Mouse (Mus musculus): Measurements from ENCODE around the gene Rsl1. TPM values are rescaled to one million over a fixed set of nuclear protein-coding genes. Genes with fewer than 3 reads are reported as not detected.
"Not testable (repeated sequence)": the region's sequence is repeated elsewhere in the genome, so short reads cannot be mapped to it uniquely, and the experiment has no call there.

Gene Rsl1
- polyA plus RNA-seq (2016; fragmentation: Nextera tagmentation; extraction: Ambion mirVana), result 6.2 and 7.1 TPM in 2 replicates

GRCm38 (mm10) chr13:67172991-67173722 is at the start of gene Rsl1:
Rsl1 (plus strand) TSS chr13:67173182.
- H3K27ac ChIP-seq; H3K27me3 ChIP-seq; H3K9me3 ChIP-seq (replicated peaks); H3K4me1 ChIP-seq: not testable (repeated sequence)
- H3K4me2 ChIP-seq (replicated peaks), result peak within 1 kb of the TSS; percentile 65
- peak within 1 kb of the TSS; percentile 57 for H3K9ac ChIP-seq
- 1% methylated on average over 17 of the region's 17 CpGs for WGBS
- peak within 1 kb of the TSS; percentile 64 for H3K4me3 ChIP-seq
- peaks cover 12% of the 10 kb centered on the region; the same call in 1 of the 2 replicates for H3K36me3 ChIP-seq
- peak; percentile 98 for ATAC-seq (ENCODE audit: low FRiP score)

GRCm38 (mm10) chr13:67124460-67124859 is 48.5 kb upstream of the Rsl1 start:
- Histone ChIP-seq H3K36me3 (no peaks in the 10 kb centered on the region), H3K4me2 (replicated peaks) (no peak overlapping the region), H3K9ac (no peak overlapping the region), H3K27me3 (no peaks in the 10 kb centered on the region), H3K27ac (no peak overlapping the region), H3K4me1 (peaks cover 7% of the 10 kb centered on the region), H3K9me3 (replicated peaks) (no peaks in the 10 kb centered on the region), H3K4me3 (no peak overlapping the region)
- 88% methylated on average over 1 of the region's 1 CpGs for WGBS
- ATAC-seq (ENCODE audit: low FRiP score), result no peak

GRCm38 (mm10) chr13:67127507-67127906 is 45.5 kb upstream of the Rsl1 start:
- WGBS, result 80% methylated on average over 10 of the region's 10 CpGs
- not testable (repeated sequence) for H3K27ac ChIP-seq; H3K4me1 ChIP-seq; H3K36me3 ChIP-seq; H3K9me3 ChIP-seq (replicated peaks); H3K9ac ChIP-seq; H3K27me3 ChIP-seq; H3K4me3 ChIP-seq
- H3K4me2 ChIP-seq (replicated peaks), result peak overlapping the region; percentile 65
- peak; percentile 18 for ATAC-seq (ENCODE audit: low FRiP score)

GRCm38 (mm10) chr13:67128038-67128721 is 44.8 kb upstream of the Rsl1 start:
- Histone ChIP-seq H3K9me3 (replicated peaks) (no peaks in the 10 kb centered on the region), H3K27ac (peak overlapping the region; percentile 69), H3K4me1 (peaks cover 7% of the 10 kb centered on the region), H3K4me3 (peak overlapping the region; percentile 54), H3K27me3 (no peaks in the 10 kb centered on the region), H3K36me3 (no peaks in the 10 kb centered on the region), H3K9ac (peak overlapping the region; percentile 64), H3K4me2 (replicated peaks) (peak overlapping the region; percentile 65)
- peak; percentile 98 for ATAC-seq (ENCODE audit: low FRiP score)
- WGBS, result under 1% methylated on average over 18 of the region's 18 CpGs

- H3K27ac ChIP-seq; H3K36me3 ChIP-seq; H3K4me2 ChIP-seq (replicated peaks); H3K4me1 ChIP-seq; H3K4me3 ChIP-seq; H3K9ac ChIP-seq; H3K9me3 ChIP-seq (replicated peaks); H3K27me3 ChIP-seq; ATAC-seq (ENCODE audit: low FRiP score): not testable (repeated sequence)
- WGBS, result 72% methylated on average over 4 of the region's 4 CpGs
These were observed 6.9 kb upstream of the Rsl1 start for GRCm38 (mm10) chr13:67166122-67166521.

GRCm38 (mm10) chr13:67173723-67174055 is 707 bp downstream of the Rsl1 start:
- peaks cover 3% of the 10 kb centered on the region; the same call in 1 of the 2 replicates for H3K4me1 ChIP-seq
- peak overlapping the region; percentile 57 for H3K9ac ChIP-seq
- H3K27me3 ChIP-seq, result no peaks in the 10 kb centered on the region
- H3K27ac ChIP-seq, result no peak overlapping the region
- ATAC-seq (ENCODE audit: low FRiP score), result no peak
- peak overlapping the region; percentile 65 for H3K4me2 ChIP-seq (replicated peaks)
- H3K9me3 ChIP-seq (replicated peaks), result no peaks in the 10 kb centered on the region
- H3K4me3 ChIP-seq, result peak overlapping the region; percentile 64
- 29% methylated on average over 5 of the region's 5 CpGs for WGBS
- peaks cover 12% of the 10 kb centered on the region; the same call in 1 of the 2 replicates for H3K36me3 ChIP-seq

- Histone ChIP-seq H3K27me3 (no peaks in the 10 kb centered on the region), H3K9me3 (replicated peaks) (no peaks in the 10 kb centered on the region), H3K4me1 (no peaks in the 10 kb centered on the region), H3K9ac (peak within 1 kb of the TSS; percentile 69), H3K4me3 (peak within 1 kb of the TSS; percentile 60), H3K27ac (no peak within 1 kb of the TSS), H3K4me2 (replicated peaks) (peak within 1 kb of the TSS; percentile 64), H3K36me3 (no peaks in the 10 kb centered on the region)
- 3% methylated on average over 13 of the region's 13 CpGs for WGBS
- ATAC-seq (ENCODE audit: low FRiP score), result peak; percentile 92
These were observed 21.4 kb downstream of the Rsl1 start, which contains the start of gene Zfp455 for GRCm38 (mm10) chr13:67194340-67194894. Zfp455 (plus strand) TSS chr13:67194506.

GRCm38 (mm10) chr13:67201656-67202055 is 28.7 kb downstream of the Rsl1 start:
- no peak overlapping the region for H3K9ac ChIP-seq
- H3K4me1 ChIP-seq, result no peaks in the 10 kb centered on the region
- no peaks in the 10 kb centered on the region for H3K27me3 ChIP-seq
- H3K4me2 ChIP-seq (replicated peaks), result no peak overlapping the region
- H3K4me3 ChIP-seq, result no peak overlapping the region
- ATAC-seq (ENCODE audit: low FRiP score), result no peak
- no peaks in the 10 kb centered on the region for H3K36me3 ChIP-seq
- WGBS, result 76% methylated on average over 3 of the region's 3 CpGs
- H3K27ac ChIP-seq, result no peak overlapping the region
- no peaks in the 10 kb centered on the region for H3K9me3 ChIP-seq (replicated peaks)

- no peaks in the 10 kb centered on the region for H3K36me3 ChIP-seq
- no peak overlapping the region for H3K4me2 ChIP-seq (replicated peaks)
- no peak overlapping the region for H3K9ac ChIP-seq
- H3K4me1 ChIP-seq, result no peaks in the 10 kb centered on the region
- no peaks in the 10 kb centered on the region for H3K9me3 ChIP-seq (replicated peaks)
- WGBS, result 52% methylated on average over 4 of the region's 4 CpGs
- H3K4me3 ChIP-seq, result no peak overlapping the region
- no peak for ATAC-seq (ENCODE audit: low FRiP score)
- no peaks in the 10 kb centered on the region for H3K27me3 ChIP-seq
- no peak overlapping the region for H3K27ac ChIP-seq
These were observed 41.1 kb downstream of the Rsl1 start for GRCm38 (mm10) chr13:67214015-67214607.

Other genes starting within 250 kb of the Rsl1 start
- gene Zfp712, start 112.0 kb upstream of the Rsl1 start, polyA plus RNA-seq (2016; fragmentation: Nextera tagmentation; extraction: Ambion mirVana), result 5.5 and 6.2 TPM in 2 replicates
- gene Zfp708, start 75.2 kb upstream of the Rsl1 start, polyA plus RNA-seq (2016; fragmentation: Nextera tagmentation; extraction: Ambion mirVana), result 7.8 and 8.3 TPM in 2 replicates
- gene Gm28557, start 64.6 kb upstream of the Rsl1 start, polyA plus RNA-seq (2016; fragmentation: Nextera tagmentation; extraction: Ambion mirVana), result 2.2 TPM in 2 replicates
- 0.15 TPM in 1 of 2 replicates, not detected in the other for gene Rslcan18, start 56.9 kb upstream of the Rsl1 start, polyA plus RNA-seq (2016; fragmentation: Nextera tagmentation; extraction: Ambion mirVana)
- gene Zfp759, start 51.5 kb upstream of the Rsl1 start, polyA plus RNA-seq (2016; fragmentation: Nextera tagmentation; extraction: Ambion mirVana), result 2.4 and 3.4 TPM in 2 replicates
- gene Zfp455, start 21.3 kb downstream of the Rsl1 start, polyA plus RNA-seq (2016; fragmentation: Nextera tagmentation; extraction: Ambion mirVana), result 1.4 and 1.8 TPM in 2 replicates
- 3.8 and 4.6 TPM in 2 replicates for gene Zfp458, start 105.3 kb downstream of the Rsl1 start, polyA plus RNA-seq (2016; fragmentation: Nextera tagmentation; extraction: Ambion mirVana)
- gene Zfp457, start 133.3 kb downstream of the Rsl1 start, polyA plus RNA-seq (2016; fragmentation: Nextera tagmentation; extraction: Ambion mirVana), result 0.50 and 0.85 TPM in 2 replicates
- 1.7 and 1.8 TPM in 2 replicates for gene Zfp595, start 159.4 kb downstream of the Rsl1 start, polyA plus RNA-seq (2016; fragmentation: Nextera tagmentation; extraction: Ambion mirVana)
- gene Gm28044, start 187.4 kb downstream of the Rsl1 start, polyA plus RNA-seq (2016; fragmentation: Nextera tagmentation; extraction: Ambion mirVana), result not detected in 2 replicates
- 0.72 and 0.98 TPM in 2 replicates for gene Zfp953, start 187.4 kb downstream of the Rsl1 start, polyA plus RNA-seq (2016; fragmentation: Nextera tagmentation; extraction: Ambion mirVana)
- not detected in 2 replicates for gene Gm28041, start 202.6 kb downstream of the Rsl1 start, polyA plus RNA-seq (2016; fragmentation: Nextera tagmentation; extraction: Ambion mirVana)
- gene Zfp456, start 202.6 kb downstream of the Rsl1 start, polyA plus RNA-seq (2016; fragmentation: Nextera tagmentation; extraction: Ambion mirVana), result 0.83 and 0.94 TPM in 2 replicates
- gene Zfp429, start 226.6 kb downstream of the Rsl1 start, polyA plus RNA-seq (2016; fragmentation: Nextera tagmentation; extraction: Ambion mirVana), result 4.6 and 4.9 TPM in 2 replicates
- gene Zfp459, start 248.2 kb downstream of the Rsl1 start, polyA plus RNA-seq (2016; fragmentation: Nextera tagmentation; extraction: Ambion mirVana), result 1.0 and 1.3 TPM in 2 replicates